Mouse (Mus musculus) natural killer cell, adult 2 months (primary cell): Measurements from ENCODE around the gene Col5a1.

Source experiments
- DNase-seq, 2 experiments: peaks; one replicate each; pipeline ENCODE4 v3.0.0; 2022; ENCODE audit warnings: low spot score in 2 of 2

Col5a1 gene

DNA sequence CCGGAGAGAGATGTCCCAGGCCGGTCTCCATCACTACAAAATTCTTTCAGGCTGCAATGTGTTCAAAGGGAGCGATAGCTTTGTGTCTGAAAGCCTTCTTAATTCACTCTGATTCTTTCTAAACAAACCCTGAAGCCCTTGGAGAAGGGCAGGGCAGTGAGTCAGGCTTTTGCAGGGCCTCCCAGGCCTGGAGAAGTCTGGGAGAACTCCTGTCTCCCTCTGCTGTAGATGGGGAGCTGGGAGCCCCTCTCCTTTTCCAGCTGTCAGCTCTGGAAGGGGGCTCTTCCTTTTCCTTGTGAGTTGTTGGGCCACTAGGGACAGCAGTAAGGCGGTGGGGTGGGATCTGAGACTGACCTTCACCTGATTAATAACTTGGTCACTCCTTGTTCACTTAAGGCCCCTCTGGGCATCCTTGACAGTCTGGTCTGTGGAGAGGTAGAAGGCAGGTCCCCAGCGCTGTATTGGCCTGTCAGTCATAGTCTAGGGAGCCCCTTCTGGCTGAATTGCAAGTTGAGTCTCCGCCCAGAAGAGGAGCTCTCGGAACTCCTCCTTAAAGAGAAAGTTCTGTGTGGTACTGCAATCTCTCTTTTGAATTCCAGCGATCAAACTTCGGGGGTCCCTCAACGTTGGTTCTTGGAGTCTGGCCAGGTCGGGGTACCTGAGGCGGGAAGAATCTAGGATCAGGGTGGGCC is 623 bp upstream of the Col5a1 start:
- DNase-seq: no peak

GRCm38 (mm10) chr2:27886608-27887460 is 609 bp downstream of the Col5a1 start:
- DNase-seq: no peak

DNA sequence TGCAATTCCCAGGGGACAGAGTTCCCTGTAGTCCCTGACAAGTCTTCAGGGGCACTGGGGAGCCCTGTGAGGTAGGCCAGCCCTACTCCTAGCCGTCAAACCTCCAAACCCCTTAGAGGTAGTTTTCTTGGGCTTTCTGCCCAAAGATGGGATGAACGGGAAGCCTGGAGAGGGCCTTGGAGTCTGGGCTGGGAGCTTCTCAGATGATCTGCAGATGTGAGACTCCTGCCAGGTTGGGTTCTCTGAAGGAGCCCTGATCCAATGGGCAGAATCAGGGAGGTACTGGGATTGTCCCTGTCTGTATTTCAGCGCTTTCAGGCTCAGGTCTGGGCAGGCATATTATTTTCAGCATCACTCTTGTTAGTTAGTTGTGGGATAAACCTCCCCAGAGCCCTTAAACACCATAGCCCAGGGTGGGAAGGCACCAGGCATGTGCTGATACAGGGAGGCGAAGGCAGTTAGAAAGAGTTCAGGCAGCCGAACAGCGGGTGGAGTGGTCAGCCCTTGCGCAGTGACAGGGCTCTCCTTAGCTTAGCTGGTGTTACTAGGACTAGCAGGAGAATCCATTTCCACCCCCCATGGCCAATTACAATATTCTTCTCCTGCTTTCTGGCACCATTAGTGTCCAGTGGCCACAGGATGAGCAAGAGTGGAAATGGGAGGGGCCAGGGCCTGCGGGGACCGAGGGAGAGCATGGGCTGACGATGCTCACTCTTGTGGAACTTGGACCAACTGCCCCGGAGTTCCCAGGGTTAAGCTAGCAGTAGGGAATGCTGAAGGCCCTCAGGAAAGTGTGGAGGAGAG is 1.4 kb downstream of the Col5a1 start:
- DNase-seq: no peak

DNA sequence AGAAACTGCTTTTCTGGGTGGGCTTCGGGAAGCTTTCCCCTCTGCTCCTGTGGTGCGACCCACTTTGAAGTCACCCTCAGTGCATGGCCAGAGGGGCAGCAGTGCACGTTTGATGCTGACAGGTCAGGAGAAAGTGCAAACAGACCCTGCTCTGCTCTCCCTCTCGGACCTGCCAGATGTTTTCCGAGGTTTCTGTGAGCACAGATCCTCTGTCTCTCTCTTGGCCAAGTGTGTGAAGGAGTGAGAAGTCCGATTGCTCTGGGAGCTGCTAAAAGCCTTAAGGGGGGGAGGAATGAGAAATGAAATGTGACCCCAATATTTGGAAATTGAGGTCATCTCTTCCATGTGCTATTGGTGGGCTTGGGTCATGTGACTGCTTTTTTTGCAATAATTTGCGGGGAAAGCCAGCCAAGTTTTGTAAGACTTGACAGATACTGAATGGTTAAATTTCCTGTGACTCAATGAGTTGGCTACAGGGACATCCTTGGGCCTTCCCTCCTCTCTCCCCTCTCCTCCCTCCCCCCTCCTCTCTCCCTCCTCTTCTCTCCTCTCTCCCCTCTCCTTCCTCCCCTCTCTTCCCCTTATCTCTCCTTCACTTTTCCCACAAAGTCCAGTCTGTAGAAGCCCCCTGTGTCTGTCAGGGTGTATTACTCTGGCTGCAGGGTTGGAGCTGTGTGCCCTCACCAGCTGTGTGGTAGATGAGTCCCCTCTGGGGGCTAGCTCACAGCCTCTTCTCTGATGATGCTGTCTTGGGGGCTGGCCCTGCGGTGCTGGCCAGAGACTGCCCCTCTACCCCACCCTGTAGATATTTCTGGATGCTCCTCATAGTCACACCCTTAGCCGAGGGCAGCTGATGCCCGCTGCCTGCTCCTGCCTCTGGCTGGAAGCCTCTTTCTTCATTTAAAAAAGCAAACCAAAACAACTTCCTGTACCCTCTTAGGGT is 2.6 kb downstream of the Col5a1 start:
- no peak for DNase-seq

DNA sequence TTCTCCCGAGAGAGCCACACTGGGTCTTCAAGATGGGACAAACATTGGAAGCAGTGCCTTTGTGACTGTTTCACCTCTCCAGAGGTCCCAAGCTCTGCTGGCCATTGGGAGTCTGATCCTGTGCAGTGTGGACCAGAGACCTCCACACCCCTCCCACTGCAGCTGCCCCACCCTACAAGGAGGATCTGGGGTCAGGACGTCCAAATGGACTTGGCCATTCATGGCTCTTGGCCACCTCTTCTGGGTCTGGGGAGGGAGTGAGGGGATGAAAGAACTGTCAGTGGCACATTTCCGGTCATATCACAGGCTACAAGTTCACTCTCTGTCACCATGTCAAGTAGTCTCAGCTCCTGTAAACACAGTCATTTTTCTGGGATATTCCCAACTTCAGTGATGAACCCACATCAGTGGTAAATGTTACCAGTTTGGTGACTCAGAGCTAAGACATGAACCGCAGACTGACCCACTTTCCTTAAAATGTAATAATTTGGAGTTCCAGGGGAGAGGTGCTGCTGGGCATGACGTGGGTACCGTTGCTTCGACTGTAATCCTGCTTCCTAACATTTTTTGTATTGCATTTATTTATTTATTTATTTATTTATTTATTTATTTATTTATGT is 5.8 kb downstream of the Col5a1 start:
- DNase-seq: no peak

GRCm38 (mm10) chr2:27893015-27893414 is 6.8 kb downstream of the Col5a1 start:
- DNase-seq: no peak

- no peak for DNase-seq
Measured at GRCm38 (mm10) chr2:27894986-27895385, 8.8 kb downstream of the Col5a1 start.

- DNase-seq: no peak
Measured at GRCm38 (mm10) chr2:27895648-27896047, 9.4 kb downstream of the Col5a1 start.

GRCm38 (mm10) chr2:27897161-27897560 is 10.9 kb downstream of the Col5a1 start:
- no peak for DNase-seq

DNA sequence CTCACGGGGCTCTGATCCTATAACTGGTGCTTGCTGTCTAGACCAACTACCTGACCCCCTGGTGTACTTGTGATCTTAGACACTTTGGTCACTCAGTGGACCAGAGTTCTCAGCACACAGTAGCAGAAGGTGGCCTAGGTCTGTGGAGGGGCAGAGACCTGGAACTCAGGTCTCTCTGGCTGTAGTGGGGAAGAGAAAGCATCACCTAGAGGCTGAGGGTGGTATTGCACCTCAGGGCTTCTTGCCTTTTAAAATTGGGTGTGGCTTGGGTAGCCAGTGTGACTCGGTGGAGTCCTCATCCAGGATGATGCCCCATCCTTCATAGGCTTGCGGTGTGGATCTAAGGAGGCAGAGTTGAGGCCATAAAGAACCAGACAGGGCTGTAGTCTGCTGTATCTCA is 13.7 kb downstream of the Col5a1 start:
- DNase-seq: peak; percentile 8 to 30

GRCm38 (mm10) chr2:27901076-27901475 is 14.9 kb downstream of the Col5a1 start:
- no peak for DNase-seq

DNA sequence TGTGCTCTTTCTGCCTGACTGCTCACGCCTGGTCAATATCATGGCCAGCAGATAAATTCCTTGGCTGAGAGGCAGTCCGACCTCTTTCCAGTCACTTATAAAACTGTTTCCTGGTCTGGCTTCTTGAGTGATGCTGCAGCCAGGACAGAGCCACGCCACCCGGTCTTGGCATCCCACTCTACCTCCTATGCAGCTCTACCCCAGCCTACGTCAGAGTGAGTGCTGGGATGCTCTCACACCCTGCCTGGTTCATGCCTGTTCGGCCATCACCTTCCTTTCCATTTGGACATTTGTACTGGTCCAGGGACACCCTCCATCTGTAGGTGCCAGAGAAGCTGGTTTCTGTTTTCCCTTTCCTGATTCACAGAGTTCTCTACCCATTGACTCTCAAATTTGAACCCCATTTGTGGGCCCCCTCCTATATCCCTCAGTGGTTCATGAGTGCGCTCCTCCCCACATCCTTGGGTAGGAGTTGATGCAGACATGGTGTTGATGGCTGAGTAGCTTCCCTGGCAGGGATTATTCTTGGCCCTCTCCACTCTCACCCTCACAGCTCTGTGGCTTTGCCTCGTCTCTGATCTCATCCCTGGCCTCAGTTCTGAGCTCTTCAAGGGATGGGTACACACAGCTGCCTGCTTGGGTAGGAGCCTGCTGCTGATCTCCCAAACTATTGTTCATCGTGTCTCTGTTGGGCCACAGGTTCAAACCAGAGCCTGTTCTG is 15.5 kb downstream of the Col5a1 start:
- DNase-seq: no peak

DNA sequence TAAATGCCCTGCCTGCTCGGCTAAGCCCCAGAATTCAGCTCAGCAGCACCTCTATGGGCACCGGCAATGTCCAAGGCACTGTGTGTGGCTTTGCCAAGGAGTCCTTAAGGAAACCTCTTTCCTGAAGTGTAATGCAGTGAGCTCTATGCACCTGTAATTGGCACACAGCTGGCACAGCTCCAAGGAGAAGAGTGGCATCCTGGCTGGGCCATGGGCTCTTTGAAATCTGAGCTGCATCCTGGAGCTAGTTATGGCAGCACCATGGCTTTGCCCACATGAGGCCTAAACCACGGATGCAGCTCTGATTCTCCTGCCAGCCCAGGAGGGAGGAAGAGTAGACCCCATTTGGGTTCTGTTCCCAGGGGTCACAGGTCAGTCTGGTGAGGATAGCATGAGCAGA is 16.1 kb downstream of the Col5a1 start:
- DNase-seq: no peak

- no peak for DNase-seq
Measured at GRCm38 (mm10) chr2:27905411-27905810, 19.2 kb downstream of the Col5a1 start.

DNA sequence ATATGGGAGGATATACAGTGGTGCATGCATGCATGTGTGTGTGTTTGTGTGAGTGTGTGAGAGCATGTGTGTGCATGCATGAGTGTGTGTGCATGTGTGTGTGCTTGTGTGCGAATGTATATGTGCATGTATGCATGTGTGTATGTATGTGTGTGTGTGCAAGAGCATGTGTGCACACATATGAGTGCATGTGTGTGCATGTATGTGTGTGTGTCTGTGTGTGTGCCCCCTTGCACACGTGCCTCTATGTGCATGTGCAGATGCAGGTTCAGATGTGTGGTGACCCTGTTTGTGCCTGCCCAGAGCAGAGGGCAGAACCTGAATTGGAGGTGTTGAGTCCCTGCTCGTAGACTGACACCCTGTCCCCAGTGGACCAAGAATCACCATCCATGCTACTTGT is 24.3 kb downstream of the Col5a1 start:
- DNase-seq: no peak

DNA sequence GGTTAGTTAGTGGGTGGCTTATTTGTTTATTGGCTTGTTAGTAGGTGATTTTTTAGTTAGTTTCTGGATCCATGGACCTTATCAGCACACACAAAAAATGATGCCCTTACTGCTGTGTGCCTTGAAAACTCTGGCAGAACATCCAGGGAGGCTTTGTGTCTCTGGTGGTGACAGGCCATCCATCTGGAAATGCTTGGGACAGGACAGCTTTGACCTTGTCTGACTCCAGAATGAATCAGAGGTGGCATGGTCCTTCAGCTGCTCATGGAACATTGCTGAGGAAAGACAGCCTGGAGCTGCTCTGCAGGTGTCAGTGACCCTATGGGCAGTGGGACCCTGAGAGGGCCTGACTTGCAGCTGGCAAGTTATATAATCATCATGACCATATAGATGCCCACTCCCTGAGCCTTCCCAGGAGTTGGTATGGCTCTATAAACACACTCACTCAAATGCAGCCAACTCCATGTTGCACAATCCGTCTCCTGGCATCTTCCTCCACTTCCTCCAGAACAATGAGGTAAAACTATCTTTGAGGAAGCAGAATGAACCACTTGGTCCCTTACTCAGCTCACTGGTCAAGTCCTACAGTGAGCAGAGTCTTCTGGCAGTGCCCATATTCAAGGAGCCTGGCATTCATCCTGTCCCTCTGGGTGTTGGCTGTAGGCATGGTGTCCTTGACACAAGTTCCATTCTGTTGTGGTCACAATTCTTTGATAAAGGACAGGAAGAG is 26.5 kb downstream of the Col5a1 start:
- DNase-seq: no peak

DNA sequence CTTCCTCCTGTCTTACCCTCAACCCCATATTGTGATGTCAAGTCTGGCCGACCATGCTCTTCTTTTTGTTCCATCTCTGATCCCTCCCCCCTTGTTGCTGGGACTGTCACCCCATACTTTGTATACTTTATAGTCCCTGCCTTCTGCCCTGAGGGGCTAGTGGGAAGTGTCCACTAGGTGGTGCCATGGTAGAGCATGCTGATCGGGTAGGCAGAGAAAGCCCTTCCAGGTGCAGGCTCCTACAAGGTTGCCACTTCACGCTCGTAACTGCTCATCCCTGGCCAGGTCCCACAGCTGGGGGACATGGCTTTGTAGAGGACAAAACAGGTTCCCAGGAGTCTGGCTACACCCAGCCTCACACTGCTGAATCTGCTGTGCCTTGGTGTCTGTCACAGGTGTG is 29.5 kb downstream of the Col5a1 start:
- DNase-seq: no peak

- DNase-seq: no peak
Measured at GRCm38 (mm10) chr2:27916316-27916715, 30.1 kb downstream of the Col5a1 start.

GRCm38 (mm10) chr2:27917177-27917576 is 31.0 kb downstream of the Col5a1 start:
- no peak for DNase-seq
